Mouse (Mus musculus): ENCODE results near the gene Togaram2. TPM values are rescaled to one million over a fixed set of nuclear protein-coding genes. Genes with fewer than 3 reads are reported as not detected.
"Not testable (repeated sequence)": the region's sequence is repeated elsewhere in the genome, so short reads cannot be mapped to it uniquely, and the experiment has no call there.

The Togaram2 gene
- total RNA-seq, 2 experiments from 2014 or later, result 2.3 to 6.4 TPM

- DNase-seq, result no peak
These were observed 63.4 kb downstream of the Togaram2 start for GRCm38 (mm10) chr17:71736442-71736841.

- DNase-seq, result no peak
These were observed 69.1 kb downstream of the Togaram2 start for GRCm38 (mm10) chr17:71742156-71742555.

GRCm38 (mm10) chr17:71742935-71743334, 69.9 kb downstream of the Togaram2 start:
- DNase-seq, result no peak

- no peak for DNase-seq
These were observed 73.1 kb downstream of the Togaram2 start for GRCm38 (mm10) chr17:71746114-71746513.

GRCm38 (mm10) chr17:71747561-71747960, 74.5 kb downstream of the Togaram2 start:
- DNase-seq, result no peak

GRCm38 (mm10) chr17:71749616-71750168, 76.6 kb downstream of the Togaram2 start:
- DNase-seq, result no peak

GRCm38 (mm10) chr17:71752831-71753230, 79.8 kb downstream of the Togaram2 start, which contains the start of gene Pcare:
Gene Pcare, minus strand, starts transcription at chr17:71752894.
- no peak for DNase-seq

- DNase-seq, result no peak
These were observed 87.5 kb downstream of the Togaram2 start for GRCm38 (mm10) chr17:71760536-71760935.

GRCm38 (mm10) chr17:71768173-71768572, 95.1 kb downstream of the Togaram2 start, which contains the start of gene Clip4:
Gene Clip4, plus strand, starts transcription at chr17:71768473.
- DNase-seq, result not testable (repeated sequence)

GRCm38 (mm10) chr17:71769564-71769963, 96.5 kb downstream of the Togaram2 start:
- DNase-seq, result no peak

- DNase-seq, result no peak
These were observed 97.6 kb downstream of the Togaram2 start for GRCm38 (mm10) chr17:71770696-71771095.

- DNase-seq, result no peak
These were observed 101.1 kb downstream of the Togaram2 start for GRCm38 (mm10) chr17:71774173-71774572.

- DNase-seq, result no peak
These were observed 102.2 kb downstream of the Togaram2 start for GRCm38 (mm10) chr17:71775279-71775678.

GRCm38 (mm10) chr17:71778696-71779095, 105.6 kb downstream of the Togaram2 start:
- DNase-seq, result no peak

Other genes starting within 250 kb of the Togaram2 start
- under 1 TPM; 0.74 to 0.96 TPM for gene Gm4707, start 213.3 kb upstream of the Togaram2 start, total RNA-seq (2021)
- gene Smchd1, start 197.9 kb upstream of the Togaram2 start, total RNA-seq (2021), result 10 to 100 TPM; 10.0 to 10.2 TPM
- gene Ndc80, start 146.4 kb upstream of the Togaram2 start, total RNA-seq (2021), result 1 to 10 TPM in 1 of 2 experiments, under 1 TPM in 1; 0.31 to 1.1 TPM
- gene Spdya, start 121.2 kb upstream of the Togaram2 start, total RNA-seq (2021), result under 1 TPM; 0.13 to 0.33 TPM
- 10 to 100 TPM; 21.2 to 28.4 TPM for gene Wdr43, start 57.4 kb upstream of the Togaram2 start, total RNA-seq (2021)
- under 1 TPM in 1 of 2 experiments, not detected in 1; 0.16 TPM for gene Pcare, start 79.6 kb downstream of the Togaram2 start, total RNA-seq (2021)
- 100 to 1,000 TPM; 116 to 121 TPM for gene Clip4, start 95.2 kb downstream of the Togaram2 start, total RNA-seq (2021)

Measured in gastrocnemius, postnatal 25 days (tissue).